Mouse (Mus musculus) midbrain, embryonic 15.5 days (tissue): ENCODE data around the gene Ugp2. TPM values are rescaled to one million over a fixed set of nuclear protein-coding genes. Genes with fewer than 3 reads are reported as not detected.
A peak's percentile ranks its signal among the peaks of the same experiment; 100 is the strongest.

Source experiments
- microRNA counts: library from miRNA; unstranded; fragments of <30 nt; microRNA quantifications from one replicate; lab custom pipeline; 2016
- microRNA-seq: library from miRNA; unstranded; fragments of <30 nt; microRNA quantifications from one replicate; pipeline ENCODE4, GENCODE M21; 2016
- polyA plus RNA-seq: library from polyadenylated mRNA; unstranded; fragments of >200 nt; fragmentation: Nextera tagmentation; extraction: Ambion mirVana; gene quantifications from 2 replicates; pipeline ENCODE4 v1.2.1, GENCODE M21; 2015

The Ugp2 gene
- polyA plus RNA-seq, 1 experiment from 2014 or later, result 60.4 TPM

MicroRNA genes within 50 kb of the gene (microRNA counts, 519-probe panel; counts per million panel counts)
- microRNA mmu-miR-1933-3p (lab: Ali Mortazavi, UCI), result 1,183 counts per million, percentile 3 among the panel's probes with 10 or more counts
- microRNA mmu-miR-1933-5p (lab: Ali Mortazavi, UCI), result not detected

Small RNA genes within 50 kb of the gene (microRNA-seq; reads per million reads assigned to microRNA genes)
- not detected for gene Mir1933

Other genes starting within 250 kb of the Ugp2 start
- gene Vps54, start 131.9 kb downstream of the Ugp2 start, polyA plus RNA-seq, result 9.8 and 10.3 TPM in 2 replicates
- 11.9 and 12.8 TPM in 2 replicates for gene Wdpcp, start 201.0 kb upstream of the Ugp2 start, polyA plus RNA-seq
- gene Mdh1, start 201.2 kb upstream of the Ugp2 start, polyA plus RNA-seq, result 526 and 546 TPM in 2 replicates